Mouse (Mus musculus): ENCODE measurements around the gene Alg14. TPM values are rescaled to one million over a fixed set of nuclear protein-coding genes. Genes with fewer than 3 reads are reported as not detected.

The Alg14 gene
- total RNA-seq, 2 experiments from 2014 or later = 8.4 to 20.4 TPM

GRCm38 (mm10) chr3:121396561-121396960 is 105.0 kb downstream of the Alg14 start:
- ATAC-seq (replicated peaks; ENCODE audit: poor library complexity, severe bottlenecking) = no peak

- no peak for ATAC-seq (replicated peaks; ENCODE audit: poor library complexity, severe bottlenecking)
Observed at GRCm38 (mm10) chr3:121397007-121397406, 105.4 kb downstream of the Alg14 start.

- ATAC-seq (replicated peaks; ENCODE audit: poor library complexity, severe bottlenecking) = no peak
Observed at GRCm38 (mm10) chr3:121401384-121401783, 109.8 kb downstream of the Alg14 start.

- no peak for ATAC-seq (replicated peaks; ENCODE audit: poor library complexity, severe bottlenecking)
Observed at GRCm38 (mm10) chr3:121402096-121402495, 110.5 kb downstream of the Alg14 start.

GRCm38 (mm10) chr3:121403449-121403848 is 111.9 kb downstream of the Alg14 start:
- ATAC-seq (replicated peaks; ENCODE audit: poor library complexity, severe bottlenecking) = no peak

- no peak for ATAC-seq (replicated peaks; ENCODE audit: poor library complexity, severe bottlenecking)
Observed at GRCm38 (mm10) chr3:121405101-121405500, 113.5 kb downstream of the Alg14 start.

- no peak for ATAC-seq (replicated peaks; ENCODE audit: poor library complexity, severe bottlenecking)
Observed at GRCm38 (mm10) chr3:121407417-121407816, 115.8 kb downstream of the Alg14 start.

GRCm38 (mm10) chr3:121408386-121408785 is 116.8 kb downstream of the Alg14 start:
- ATAC-seq (replicated peaks; ENCODE audit: poor library complexity, severe bottlenecking) = no peak

GRCm38 (mm10) chr3:121411450-121411849 is 119.9 kb downstream of the Alg14 start:
- no peak for ATAC-seq (replicated peaks; ENCODE audit: poor library complexity, severe bottlenecking)

Other genes with a start within 250 kb of the Alg14 start
- gene Rwdd3, start 120.1 kb upstream of the Alg14 start, total RNA-seq (2014; fragmentation: Nextera tagmentation) = 3.7 and 7.4 TPM in 2 replicates
- 6.6 and 7.8 TPM in 2 replicates for gene Rwdd3, start 120.1 kb upstream of the Alg14 start, total RNA-seq (2017)
- gene Tmem56, start 8.7 kb upstream of the Alg14 start, total RNA-seq (2014; fragmentation: Nextera tagmentation) = 0.04 TPM in 1 of 2 replicates, not detected in the other
- gene Tmem56, start 8.7 kb upstream of the Alg14 start, total RNA-seq (2017) = 0.04 and 0.21 TPM in 2 replicates
- gene Cnn3, start 134.7 kb downstream of the Alg14 start, total RNA-seq (2014; fragmentation: Nextera tagmentation) = 34.5 and 37.7 TPM in 2 replicates
- 24.6 and 28.0 TPM in 2 replicates for gene Cnn3, start 134.7 kb downstream of the Alg14 start, total RNA-seq (2017)
- not detected in 2 replicates for gene Slc44a3, start 240.6 kb downstream of the Alg14 start, total RNA-seq (2014; fragmentation: Nextera tagmentation)
- not detected in 2 replicates for gene Slc44a3, start 240.6 kb downstream of the Alg14 start, total RNA-seq (2017)